Mouse (Mus musculus): ENCODE data around the gene Pigb.

The Pigb gene

GRCm38 (mm10) chr9:73019841-73020240, 20.3 kb downstream of the Pigb start:
- TF ChIP-seq GATA4 (IDR thresholded peaks at IDR 0.05; ENCODE audit: insufficient replicate concordance, low read length): no peak

GRCm38 (mm10) chr9:73014724-73015123, 25.5 kb downstream of the Pigb start:
- TF ChIP-seq GATA4 (IDR thresholded peaks at IDR 0.05; ENCODE audit: insufficient replicate concordance, low read length): no peak

- no peak for TF ChIP-seq GATA4 (IDR thresholded peaks at IDR 0.05; ENCODE audit: insufficient replicate concordance, low read length)
These were observed 27.5 kb downstream of the Pigb start for GRCm38 (mm10) chr9:73012629-73013028.

GRCm38 (mm10) chr9:73008384-73008783, 31.8 kb downstream of the Pigb start:
- no peak for TF ChIP-seq GATA4 (IDR thresholded peaks at IDR 0.05; ENCODE audit: insufficient replicate concordance, low read length)

- no peak for TF ChIP-seq GATA4 (IDR thresholded peaks at IDR 0.05; ENCODE audit: insufficient replicate concordance, low read length)
These were observed 34.0 kb downstream of the Pigb start for GRCm38 (mm10) chr9:73006175-73006574.

DNA sequence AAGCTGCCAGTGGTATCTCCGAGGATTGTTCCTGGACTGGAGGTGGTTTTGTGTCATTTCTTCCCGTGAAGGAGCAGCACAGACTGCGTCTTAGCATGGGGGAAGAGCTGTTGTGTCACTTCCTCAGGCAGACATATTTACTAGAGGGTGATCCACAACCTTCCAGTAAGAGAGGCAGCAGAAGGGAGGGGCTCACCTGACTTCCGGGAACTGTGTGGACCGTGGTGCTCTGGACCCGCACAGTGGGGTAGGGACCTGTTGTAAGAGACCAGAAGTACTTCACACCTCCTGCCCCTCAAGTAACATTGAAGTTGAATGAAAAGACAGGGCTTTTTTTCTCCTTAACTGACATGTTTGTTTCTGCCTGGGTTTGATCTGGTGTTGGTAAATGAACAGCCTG, 35.1 kb downstream of the Pigb start:
- TF ChIP-seq GATA4 (IDR thresholded peaks at IDR 0.05; ENCODE audit: insufficient replicate concordance, low read length): no peak

GRCm38 (mm10) chr9:73004076-73004475, 36.1 kb downstream of the Pigb start:
- TF ChIP-seq GATA4 (IDR thresholded peaks at IDR 0.05; ENCODE audit: insufficient replicate concordance, low read length): no peak

- no peak for TF ChIP-seq GATA4 (IDR thresholded peaks at IDR 0.05; ENCODE audit: insufficient replicate concordance, low read length)
These were observed 38.0 kb downstream of the Pigb start for GRCm38 (mm10) chr9:73002177-73002576.

DNA sequence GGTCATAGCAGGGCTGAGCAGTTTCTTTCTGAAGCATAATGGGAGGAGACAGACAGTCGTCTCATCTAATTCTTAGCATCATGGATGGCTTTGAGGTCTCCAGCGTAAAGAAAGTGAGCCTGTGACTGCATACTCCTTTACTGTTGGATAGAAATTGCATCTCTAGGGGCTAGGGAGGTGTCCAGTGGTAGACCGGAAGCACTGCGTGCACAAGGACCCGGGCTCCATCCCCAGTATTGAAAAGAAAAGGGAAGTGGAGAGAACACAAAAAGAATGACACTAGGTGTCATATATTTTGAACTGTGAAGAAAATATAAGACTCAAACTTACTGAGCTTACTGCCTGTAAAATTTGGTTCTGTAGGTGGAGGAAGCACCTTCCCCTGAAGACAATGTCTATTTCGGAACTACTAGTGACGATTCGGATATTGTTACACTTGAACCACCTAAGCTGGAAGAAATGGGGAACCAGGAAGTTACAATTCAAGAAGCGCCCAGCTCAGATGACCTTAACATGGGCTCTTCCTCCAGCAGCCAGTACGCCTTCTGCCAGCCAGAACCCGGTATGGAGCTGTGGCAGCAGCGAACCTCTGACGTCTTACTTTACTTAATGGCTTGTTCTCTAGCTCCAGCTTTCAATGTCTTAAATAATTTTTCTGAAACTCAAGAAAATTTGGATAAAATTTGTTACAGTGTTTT, 38.7 kb downstream of the Pigb start:
- no peak for TF ChIP-seq GATA4 (IDR thresholded peaks at IDR 0.05; ENCODE audit: insufficient replicate concordance, low read length)

- no peak for TF ChIP-seq GATA4 (IDR thresholded peaks at IDR 0.05; ENCODE audit: insufficient replicate concordance, low read length)
These were observed 39.7 kb downstream of the Pigb start for GRCm38 (mm10) chr9:73000487-73000886.

- no peak for TF ChIP-seq GATA4 (IDR thresholded peaks at IDR 0.05; ENCODE audit: insufficient replicate concordance, low read length)
These were observed 43.4 kb downstream of the Pigb start for GRCm38 (mm10) chr9:72996806-72997205.

- no peak for TF ChIP-seq GATA4 (IDR thresholded peaks at IDR 0.05; ENCODE audit: insufficient replicate concordance, low read length)
These were observed 44.0 kb downstream of the Pigb start for GRCm38 (mm10) chr9:72996167-72996566.

- TF ChIP-seq GATA4 (IDR thresholded peaks at IDR 0.05; ENCODE audit: insufficient replicate concordance, low read length): no peak
These were observed 47.6 kb downstream of the Pigb start for GRCm38 (mm10) chr9:72992576-72992975.

DNA sequence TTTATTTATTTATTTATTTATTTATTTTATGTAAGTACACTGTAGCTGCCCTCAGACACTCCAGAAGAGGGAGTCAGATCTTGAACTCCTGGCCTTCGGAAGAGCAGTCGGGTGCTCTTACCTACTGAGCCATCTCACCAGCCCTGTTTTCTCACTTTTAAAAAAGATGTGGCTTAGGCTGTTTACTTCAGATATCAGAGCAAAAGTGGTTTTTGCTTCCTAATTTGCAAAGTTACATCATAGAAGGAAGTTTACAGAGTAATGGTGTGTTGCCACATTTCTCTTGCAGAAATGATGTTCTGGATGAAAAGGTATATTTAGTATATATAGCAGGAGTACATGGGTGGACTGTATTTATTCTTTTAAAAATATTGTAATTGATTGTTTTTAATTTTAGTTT, 48.8 kb downstream of the Pigb start:
- no peak for TF ChIP-seq GATA4 (IDR thresholded peaks at IDR 0.05; ENCODE audit: insufficient replicate concordance, low read length)

DNA sequence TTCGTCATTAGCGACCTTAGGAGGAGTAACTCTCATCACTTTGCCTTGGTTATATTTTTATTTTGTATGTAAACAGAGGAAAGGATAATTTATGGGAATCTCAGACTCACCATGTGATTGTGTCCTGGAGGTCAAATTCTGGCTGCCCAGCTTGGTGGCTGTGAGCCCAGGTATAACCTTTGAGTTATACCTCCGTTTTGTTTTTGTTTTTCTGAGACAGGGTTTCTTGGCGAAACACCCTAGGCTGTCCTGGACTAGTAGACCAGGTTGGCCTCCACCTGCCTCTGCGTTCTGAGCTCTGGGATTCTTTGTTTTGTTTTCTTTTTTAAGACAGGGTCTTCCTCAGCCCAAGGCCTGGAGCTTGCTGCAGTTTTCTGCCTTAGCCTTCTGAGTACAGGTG, 51.5 kb downstream of the Pigb start:
- TF ChIP-seq GATA4 (IDR thresholded peaks at IDR 0.05; ENCODE audit: insufficient replicate concordance, low read length): no peak

DNA sequence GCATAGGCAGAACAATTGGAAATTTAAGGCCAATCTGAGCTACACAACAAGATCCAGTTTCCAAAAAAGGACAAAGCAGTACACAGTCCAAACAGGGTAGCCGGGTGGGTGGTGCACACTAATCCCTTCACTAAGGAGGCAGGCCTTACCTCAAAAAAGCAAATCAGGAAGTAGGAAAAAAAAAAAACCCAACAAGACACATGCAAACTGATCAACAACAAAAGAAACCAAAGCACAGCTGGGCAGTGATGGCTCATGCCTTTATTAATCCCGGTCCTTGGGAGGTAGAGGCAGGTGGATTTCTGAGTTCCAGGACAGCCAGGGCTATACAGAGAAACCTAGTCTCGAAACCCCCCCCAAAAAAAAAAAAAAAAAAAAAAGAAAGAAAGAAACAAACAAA, 52.5 kb downstream of the Pigb start:
- no peak for TF ChIP-seq GATA4 (IDR thresholded peaks at IDR 0.05; ENCODE audit: insufficient replicate concordance, low read length)

Measured in liver, adult (tissue).